Mouse (Mus musculus) spleen, adult 12 weeks (tissue): ENCODE measurements around the gene Cisd2.

Experiments used
- DNase-seq: peaks from one replicate; pipeline ENCODE4 v3.0.0; 2022; ENCODE audit warnings: low spot score

Gene Cisd2

DNA sequence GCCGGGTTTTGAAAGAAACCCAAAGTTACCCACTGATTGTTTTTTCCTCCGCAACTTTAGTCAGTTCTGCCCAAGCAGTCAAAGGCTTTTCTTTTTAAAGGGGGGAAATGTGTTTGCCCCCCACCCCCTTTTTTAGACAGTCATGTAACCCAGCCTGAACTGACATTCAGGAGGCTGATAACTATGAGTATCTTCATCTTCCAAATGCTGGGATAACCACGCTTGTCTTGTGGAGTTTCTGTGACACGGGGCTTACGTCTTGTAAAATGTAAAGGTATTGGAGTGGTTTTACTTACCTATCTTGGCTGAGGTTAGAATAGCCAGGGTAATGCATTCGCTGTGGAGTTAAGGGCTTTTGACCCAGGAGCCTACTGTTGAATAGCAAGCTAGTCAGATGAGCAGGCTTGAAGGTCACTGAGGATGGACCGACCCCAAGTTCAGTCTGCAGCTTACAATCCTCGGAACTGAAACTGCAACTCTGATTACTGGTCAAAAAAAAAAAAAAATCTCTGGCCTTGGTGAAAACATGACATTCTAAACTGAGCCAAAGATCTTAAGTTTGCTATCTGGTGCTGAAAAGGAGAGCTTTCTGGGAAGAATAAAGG is at the start of gene Cisd2:
TSS of gene Cisd2 (minus strand) at position 318 of the 605 bp plus-strand sequence.
- no peak for DNase-seq

DNA sequence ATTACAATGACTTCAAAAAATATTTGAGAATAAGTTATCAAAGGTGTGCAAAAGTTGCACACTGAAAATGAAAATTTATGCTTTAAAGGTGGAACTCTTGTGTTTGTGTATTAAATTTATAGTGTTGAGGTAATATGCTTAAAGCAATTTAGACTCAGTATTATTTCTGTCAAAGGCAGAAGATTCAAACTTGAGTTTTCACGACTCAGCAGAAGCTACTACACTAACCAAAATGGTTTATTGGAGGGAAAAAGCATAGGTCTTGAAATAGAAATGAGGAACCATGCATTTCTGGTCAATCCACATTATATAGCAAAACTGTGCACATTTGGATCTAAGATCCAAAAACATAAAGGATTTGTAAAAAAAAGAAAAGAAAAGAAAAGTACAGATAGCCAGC is 47.1 kb upstream of the Cisd2 start:
- DNase-seq = no peak

DNA sequence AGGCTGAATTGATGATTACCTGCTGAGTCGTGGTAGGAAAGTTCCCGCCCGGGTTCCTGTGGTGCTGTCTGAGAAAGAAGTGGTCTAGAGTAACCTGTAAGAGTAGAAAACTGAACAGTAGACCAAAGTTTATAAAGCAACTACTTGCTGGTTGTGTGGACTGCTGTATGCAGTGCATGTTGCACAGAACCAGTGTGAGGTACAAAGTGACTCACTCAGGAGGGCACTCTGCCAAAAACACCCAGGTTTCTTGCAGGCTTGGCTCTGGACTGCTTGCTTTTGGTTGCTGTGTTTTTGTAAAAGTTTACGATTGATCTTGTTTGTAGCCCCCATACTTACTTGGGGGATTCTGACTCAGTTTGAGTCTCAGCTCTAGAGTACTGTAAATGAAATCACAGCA is 46.2 kb upstream of the Cisd2 start:
- DNase-seq = no peak

DNA sequence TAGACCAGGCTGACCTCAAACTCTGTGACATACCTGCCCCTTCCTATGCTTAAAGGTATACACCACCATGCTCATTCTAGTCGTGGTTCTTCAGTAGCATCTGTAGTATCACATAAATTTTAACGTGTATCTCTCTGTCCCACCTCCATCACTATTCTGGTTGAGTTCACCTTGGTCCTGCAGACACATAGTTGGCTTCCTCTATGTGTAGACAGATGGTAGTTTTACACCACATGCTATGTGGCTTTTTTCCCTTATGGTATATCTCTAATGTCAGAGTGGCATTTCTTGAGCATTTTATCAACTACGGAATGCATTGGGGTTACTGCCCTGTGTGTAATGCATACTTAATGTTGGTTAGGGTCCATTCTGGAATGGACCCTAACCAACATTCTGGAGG is 45.4 kb upstream of the Cisd2 start:
- DNase-seq = no peak

DNA sequence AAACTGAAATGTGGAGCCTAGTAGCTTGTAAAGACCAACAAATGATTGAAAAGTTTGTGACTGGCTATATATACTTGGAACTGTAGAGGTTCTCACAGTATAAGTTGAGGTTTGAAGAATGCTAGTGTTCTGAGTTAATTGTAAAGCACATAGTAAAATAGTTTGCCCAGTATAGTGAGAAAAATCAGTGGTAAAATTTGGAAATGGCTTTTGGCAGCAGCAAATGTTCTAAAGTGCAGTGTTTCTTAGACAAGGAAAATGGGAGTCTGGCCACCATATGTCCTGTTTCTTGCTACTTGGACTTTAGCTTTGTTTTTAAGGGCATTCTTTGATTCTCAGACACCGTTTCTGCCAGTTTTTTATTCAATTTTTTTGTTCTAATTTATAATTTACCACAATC is 44.7 kb upstream of the Cisd2 start:
- no peak for DNase-seq

DNA sequence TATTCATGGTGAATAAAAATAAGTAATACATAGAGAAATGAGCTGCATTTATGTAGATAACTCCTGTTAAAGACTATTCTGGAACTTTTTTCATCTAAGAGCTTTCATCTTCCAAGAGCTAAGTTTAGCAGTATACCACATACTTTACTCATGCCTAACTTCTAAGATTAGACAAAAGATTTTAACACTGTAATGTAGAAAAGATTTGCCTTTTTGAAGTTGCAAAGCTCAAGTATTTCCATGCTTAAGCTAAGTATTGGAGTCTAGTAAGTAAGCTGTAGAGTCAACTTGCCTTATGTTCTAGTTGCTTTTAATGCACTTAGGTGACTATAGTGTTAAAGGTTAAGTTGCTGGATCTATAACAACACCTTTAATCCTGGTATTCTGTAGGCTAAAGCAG is 35.3 kb upstream of the Cisd2 start:
- DNase-seq = no peak

DNA sequence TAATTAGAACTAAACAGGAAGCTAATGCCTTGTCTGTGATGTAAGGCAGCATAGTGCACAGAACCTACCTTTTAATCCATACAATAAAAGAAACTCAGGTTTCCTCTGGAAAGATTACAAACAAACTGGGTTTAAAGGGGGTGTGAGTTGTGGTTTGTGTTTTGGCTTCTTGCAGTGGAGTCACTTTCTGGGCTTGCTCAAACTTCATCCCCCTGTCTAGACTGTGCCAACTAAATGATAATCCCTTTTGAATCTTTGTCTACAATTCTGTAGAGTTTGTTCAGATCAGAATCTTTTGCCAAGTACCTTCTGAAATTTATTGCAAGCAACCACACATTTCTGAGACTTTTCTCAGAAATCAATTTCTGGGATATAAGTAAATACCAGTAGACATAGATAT is 21.2 kb upstream of the Cisd2 start:
- no peak for DNase-seq

DNA sequence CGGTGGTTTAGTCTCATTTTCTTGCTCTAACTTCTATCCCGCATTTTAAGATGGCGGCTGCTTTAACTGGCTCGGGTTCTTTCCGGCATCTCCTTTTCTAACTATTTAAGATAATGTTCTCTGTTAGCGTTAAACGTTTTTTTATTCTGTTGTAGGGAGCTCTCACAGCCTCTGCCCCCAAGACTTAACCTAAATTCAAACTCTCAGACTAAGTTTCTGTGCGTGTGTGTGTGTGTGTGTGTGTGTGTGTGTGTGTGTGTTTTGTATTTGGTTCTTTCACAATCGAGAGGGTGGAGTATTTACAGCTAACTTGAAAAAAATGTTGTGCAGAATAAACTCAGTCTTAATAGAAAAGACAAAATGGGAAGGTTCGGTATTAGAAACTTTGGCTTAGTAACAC is 16.9 kb upstream of the Cisd2 start:
- DNase-seq = no peak

DNA sequence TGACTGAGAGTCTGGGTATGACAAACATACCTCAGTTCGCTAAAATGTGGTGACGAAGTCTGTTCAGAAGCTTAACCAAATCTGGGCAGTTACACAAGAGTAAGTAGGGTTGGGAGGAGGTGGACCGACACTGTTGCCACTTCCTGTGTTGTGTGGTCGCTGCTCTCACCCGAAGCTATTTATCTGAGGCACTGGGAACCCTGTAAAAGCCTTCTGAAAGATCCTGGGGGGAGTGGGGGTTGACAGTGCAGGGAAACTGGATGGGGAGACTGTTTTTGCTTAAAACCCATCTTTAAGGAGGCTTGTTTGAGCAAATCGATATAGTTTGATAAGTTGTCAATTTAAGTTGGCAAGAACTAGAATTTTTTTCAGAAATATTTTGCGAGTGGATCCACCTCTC is 16.5 kb upstream of the Cisd2 start:
- DNase-seq = peak; percentile 63

DNA sequence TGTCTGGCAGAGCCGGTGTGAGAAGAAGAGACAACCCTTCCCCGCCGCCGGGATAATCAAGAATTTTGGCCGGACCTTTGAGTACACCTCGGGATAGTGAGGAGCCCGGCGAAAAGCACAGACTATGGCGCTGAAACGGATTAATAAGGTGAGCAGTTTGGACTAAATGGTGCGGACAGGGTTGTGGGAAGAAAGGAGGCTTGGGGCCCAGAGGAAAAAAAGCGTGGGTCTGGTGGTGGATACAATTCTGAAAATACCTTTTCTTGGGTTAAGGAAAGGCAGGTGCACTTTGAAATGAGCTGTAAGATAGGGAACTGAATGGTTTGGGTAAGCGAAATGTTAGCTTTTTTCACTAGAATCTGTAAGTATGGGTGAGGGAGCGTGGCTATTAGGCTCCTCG is 15.9 kb upstream of the Cisd2 start:
- DNase-seq = no peak

DNA sequence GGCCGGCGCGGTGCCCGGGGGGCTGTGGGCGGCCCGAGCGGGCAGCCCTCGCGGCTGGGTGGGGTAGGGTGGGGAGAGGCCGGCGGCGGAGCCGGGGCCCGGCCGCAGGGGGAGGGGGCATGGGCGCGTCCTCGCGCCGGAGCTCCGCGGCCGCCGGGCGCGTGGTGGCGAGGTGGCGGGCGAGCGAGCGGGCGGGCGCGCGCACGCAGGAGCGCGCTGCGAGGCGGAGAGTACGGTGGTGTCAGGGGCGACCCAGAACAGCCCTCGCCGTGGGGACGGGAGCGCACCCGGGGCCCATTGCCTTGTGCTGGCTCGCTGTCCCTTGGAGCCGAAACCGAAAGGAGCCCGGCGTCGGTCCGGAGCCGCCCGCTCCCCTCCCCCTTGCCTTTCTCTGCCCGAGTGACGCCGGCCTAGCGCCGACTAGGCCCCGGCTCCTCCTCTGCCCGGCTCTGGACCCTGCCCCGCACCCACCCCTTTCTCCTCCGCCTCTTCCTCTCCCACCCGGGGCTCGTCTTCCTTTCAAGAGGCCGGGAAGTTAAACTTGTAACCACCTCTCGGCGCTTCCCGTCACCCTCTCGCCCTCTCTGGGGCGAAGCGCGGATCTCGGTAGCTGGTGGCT is 15.3 kb upstream of the Cisd2 start:
- peak; percentile 70 for DNase-seq

DNA sequence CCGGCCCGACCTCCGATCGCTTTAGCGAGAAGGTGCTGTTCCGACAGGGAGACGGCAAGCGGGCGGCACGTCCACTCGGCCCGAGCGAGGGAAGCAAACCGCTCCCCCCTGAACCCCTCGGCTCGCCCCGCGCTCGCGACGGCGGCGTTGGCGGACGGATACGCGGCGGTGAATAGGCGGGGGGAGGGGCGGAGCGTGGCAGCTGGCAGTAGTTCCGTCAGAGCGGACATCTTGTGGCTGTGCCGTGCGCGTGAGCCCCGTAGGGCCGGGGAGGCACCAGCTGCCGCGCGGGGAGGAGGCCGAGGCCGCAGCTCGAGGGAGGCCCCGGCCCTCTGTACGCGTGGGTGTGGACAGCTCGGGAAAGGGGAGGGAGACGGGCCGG is 14.8 kb upstream of the Cisd2 start:
- peak; percentile 92 for DNase-seq

DNA sequence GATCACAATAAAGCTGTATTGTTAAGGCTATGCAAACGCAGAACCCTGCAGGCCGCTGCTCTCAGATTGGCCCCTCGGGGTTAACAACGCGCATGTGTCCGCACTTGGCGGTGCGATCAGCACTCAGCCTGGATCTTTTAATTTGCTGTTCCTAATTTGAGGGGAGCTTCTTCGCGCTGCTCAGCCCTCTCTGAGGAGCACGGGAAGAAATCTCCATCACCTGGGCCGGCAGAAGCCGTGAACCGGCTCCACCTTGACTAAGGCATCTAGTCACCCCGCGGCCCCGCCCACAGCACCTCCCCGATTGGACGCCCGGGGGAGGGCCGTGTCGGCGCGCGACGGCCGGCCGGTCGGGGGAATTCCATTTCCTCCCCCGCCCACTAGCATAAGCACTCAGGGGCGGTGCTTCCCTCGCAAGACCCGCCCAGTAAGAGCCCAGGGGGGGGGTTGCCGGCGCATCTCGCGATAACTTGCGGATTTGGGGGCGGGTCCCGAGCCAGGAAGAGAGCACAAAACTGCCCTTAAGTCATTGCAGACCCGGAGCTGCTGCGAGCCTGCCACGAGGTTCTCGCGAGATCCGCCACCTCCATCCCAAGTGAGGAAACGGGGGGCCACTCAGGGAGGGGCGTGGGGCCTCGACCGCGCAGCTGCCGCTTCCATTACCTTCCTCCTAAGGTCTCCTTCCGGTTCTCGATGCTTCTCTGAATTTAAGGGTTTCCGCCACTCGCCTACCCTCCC is 14.2 kb upstream of the Cisd2 start, which contains the start of gene Ube2d3:
TSS of gene Ube2d3 (plus strand) at position 392 of the 738 bp plus-strand sequence.
- peak; percentile 98 for DNase-seq

DNA sequence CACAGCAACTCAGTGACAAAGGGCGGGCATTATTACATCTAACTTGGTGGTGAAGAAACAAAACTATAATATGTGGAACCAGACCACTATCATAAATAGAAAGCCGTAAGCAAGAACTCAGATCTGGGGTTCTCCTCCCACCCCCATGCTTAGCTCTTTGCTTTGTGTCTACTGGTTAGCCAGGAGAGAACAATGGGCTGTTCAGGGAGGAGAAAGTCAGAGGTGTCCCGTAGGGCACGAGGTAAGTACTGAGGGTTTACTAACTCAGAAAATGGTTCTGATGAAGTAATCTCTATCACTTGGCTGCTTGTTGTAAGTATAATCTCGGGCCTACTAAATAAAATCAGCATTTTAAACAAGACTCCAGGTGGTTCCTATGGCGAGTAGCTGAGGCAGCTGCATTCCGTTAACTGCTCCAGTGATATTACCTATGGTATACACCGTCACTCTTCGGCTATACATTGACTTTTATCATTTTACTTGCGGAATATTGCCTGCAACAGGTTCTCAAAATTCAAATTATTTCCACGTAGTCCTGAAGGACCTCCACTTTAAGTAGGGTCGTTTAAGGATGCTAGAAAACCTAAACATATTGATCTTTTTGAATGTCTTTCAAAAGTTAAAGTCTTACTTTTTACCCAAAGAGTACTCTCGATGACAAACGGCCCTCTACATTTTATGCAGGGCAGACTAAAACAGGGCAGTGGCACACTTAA is 13.3 kb upstream of the Cisd2 start:
- DNase-seq = no peak

DNA sequence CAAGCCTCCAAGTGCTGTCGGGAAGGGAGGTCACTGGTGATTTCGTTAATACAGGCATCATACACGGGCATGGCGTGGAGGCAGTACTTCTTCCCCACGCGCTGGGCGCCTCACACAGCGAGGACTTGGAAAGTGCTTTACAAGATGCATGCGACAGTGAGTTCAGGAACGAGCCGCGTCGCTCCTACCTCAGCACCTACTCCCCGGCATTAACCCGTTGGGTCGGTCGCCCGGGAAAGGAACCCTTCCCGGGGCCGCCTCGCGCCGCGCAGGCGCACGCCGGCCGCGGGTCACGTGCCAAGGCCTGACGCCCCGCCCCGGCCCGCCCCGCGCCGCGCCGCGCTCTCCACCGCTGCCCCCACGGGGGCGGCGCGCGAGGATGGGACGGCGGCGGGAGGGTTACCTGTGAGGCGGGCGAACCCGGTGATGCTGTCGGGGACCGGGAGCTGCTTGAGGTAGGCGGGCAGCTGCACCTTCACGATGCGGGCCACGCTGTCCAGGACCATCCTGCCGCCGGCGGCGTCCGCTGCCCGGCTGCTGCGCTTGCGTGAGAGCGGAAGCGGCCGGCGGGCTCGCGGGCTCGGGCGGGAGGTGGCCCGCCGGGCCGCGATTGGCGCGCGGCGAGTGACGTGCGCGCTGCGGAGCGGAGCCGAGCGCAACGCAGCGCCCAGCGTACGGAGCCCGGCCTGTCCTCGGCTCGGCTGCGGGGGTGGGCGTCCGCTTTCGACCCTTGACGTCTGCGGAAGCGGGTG is 693 bp downstream of the Cisd2 start:
- DNase-seq = peak; percentile 87

DNA sequence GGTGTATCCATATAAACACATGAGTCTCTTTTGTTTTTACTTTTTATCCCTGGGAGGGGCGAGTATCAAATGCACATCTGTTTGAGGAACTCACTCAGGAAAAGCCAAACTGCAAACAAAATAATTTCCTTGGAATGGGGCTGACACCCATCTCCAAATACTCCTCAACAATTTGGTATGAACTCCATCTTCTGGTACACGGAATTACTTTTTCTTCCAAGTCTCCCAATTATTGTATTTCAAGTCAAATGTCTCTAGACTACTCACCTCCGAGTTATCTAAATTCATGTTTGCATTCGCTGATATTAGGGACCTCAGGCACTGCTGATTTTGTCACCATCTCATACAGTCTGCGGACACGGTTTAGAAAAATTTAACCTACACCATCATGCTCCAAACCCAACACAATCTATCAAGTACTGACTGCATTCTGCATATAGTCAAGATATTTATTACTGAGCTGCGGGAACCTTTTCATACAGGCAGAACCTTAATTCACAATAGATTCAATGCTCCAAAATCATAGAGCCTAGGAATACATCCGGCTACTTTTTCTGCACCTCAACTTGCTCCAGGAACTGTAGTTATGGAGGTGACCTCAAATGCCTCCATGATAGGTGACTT is 1.4 kb downstream of the Cisd2 start:
- DNase-seq = no peak

DNA sequence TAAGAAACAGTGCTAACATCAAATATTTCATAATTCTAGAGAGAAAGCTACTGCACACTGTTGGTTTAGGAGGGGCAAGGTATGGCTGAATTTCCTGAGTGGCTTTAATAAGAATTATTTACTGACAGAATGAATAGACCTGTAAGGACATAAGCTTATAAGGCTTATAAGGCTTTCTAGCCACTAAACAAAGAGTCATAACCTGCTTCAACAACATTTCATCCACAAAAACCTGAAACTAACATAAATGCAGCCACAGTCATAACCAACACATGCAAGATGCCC is 2.5 kb downstream of the Cisd2 start:
- DNase-seq = no peak

DNA sequence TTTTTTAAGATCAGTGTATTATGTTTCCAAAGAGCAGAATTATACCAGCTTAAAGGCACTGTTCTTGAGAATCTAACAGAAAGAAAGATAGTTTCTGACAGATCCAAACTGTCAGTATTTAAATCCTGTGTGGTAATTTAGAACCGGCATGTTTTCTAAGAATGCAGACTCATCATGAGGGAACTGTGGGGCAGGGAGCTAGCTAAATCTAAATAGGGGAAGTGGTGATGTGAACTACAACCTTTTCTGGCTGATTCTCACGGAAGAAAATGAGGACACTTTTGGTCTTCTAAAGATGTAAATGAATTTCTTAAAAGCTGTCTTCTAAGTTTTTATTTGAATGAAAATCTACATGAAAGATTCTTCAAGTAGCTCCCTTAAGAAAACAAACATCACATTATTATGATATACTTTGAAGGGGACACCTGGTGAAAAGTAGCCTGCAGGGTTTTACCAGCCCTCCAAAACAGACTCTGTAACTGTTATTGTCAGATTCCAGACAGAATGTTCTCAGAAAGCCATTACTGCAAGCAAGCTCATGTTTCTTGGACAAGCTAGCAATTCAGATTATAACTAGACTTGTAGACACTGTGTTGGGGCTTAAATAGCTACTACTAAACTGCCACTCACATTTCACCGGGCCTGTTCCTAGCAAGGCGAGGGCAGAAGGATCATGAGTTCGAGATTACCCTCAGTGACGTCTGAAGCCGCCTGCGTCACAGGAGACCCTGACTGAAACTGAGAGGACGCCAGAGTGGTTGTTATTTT is 3.0 kb downstream of the Cisd2 start:
- DNase-seq = no peak

DNA sequence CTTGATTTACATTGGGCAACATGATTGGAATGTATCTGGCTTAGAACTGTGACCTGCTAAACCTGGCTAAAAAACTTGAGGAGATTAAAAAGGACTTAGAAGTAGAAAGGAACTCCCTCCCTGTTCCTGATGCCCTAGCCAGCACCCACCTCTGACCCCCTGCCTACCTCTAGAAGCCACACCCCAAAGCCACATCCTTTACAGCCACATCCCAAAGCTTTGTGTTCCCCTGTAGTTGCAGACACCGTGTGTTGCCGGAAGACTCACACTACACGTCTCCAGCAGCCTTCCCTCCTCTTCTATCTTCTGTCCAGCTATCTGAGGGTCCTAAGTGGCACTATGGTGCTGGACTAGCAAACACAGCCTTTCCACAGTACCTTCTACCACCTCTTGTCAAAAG is 5.9 kb downstream of the Cisd2 start:
- DNase-seq = no peak

DNA sequence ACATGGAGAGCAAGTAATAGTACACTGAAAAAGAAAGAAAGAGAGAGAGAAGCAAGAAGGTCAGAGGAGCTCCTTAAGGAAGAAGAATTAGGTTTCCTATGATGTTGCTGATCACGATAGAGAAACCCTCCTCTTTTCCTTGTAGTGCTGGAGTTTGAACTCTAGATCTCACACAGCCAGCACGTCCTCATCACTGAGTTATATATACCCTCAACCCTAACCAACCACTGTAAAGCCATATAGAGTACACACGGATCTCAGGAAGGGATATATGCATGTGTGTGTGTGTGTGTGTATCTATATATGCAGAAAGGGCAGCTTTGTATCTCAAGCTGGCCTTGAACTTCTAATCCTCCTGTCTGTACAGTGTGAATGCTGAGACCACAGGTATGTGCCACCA is 6.5 kb downstream of the Cisd2 start:
- no peak for DNase-seq

DNA sequence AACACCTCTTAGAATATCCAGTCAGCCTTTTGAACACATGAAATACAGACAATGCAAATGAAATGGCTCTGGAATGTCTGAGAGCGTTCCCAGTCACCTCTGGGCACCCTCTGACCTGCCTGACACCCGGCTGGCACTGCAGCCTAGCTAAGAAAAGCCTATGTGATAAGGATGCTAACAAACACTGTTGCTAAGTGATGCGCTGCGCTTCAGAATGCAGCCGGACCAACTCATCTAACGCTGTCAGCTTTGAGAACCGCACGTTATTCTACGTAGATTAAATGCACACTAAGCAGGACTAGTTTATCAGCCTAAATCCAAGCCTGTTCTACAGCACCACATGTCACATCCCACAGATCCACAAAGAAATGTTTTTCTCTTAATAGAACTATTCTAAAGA is 11.9 kb downstream of the Cisd2 start:
- no peak for DNase-seq
